Comparison of ENCODE assay signal across 12 mouse cellular contexts in genomic region chr3:145899832-145900231, GRCm38 (mm10). TPM values are rescaled to one million over a fixed set of nuclear protein-coding genes. Genes with fewer than 3 reads are reported as not detected.
DNase-seq lines count a peak whose midpoint lies in the region; ATAC-seq and TF ChIP-seq lines count a peak whose summit lies in the region.
"Had no signal": no experiment of that assay in that cellular context is flagged by ENCODE, and none has a peak within 500 bp of the region (broad histone marks: within the 10 kb centered on the region; RNA-seq: fewer than 3 reads in every experiment).

No protein-coding gene starts in this region.

- ATAC-seq in forebrain, postnatal 0 days: peak; percentile 34; the same call in 1 of the 2 replicates
- 0 out of 2 replicates have a peak, but pooled peaks have one; percentile 38 for ATAC-seq in midbrain, postnatal 0 days (ENCODE audit: low FRiP score)
- no peak; the same call in 1 of the 2 replicates for ATAC-seq in midbrain, embryonic 15.5 days (replicated peaks)
- ATAC-seq in heart, embryonic 12.5 days (ENCODE audit: insufficient number of reproducible peaks, low FRiP score): no peak
- no peak for ATAC-seq in inflammation-experienced regulatory T-cells, adult 6 months
- ATAC-seq: midbrain, embryonic 16.5 days had no signal

- H3K27me3 ChIP-seq in forebrain, postnatal 0 days (ENCODE audit: insufficient read depth, low read length): no peaks in the 10 kb centered on the region
- H3K27me3 ChIP-seq in forebrain, embryonic 10.5 days (ENCODE audit: poor library complexity, severe bottlenecking): no peaks in the 10 kb centered on the region
- no peaks in the 10 kb centered on the region for H3K27me3 ChIP-seq in midbrain, postnatal 0 days (ENCODE audit: insufficient read depth, low read length)
- peaks cover 4% of the 10 kb centered on the region for H3K27me3 ChIP-seq in midbrain, embryonic 15.5 days (replicated peaks)
- H3K27me3 ChIP-seq in heart, embryonic 12.5 days (replicated peaks): no peaks in the 10 kb centered on the region

- no peak overlapping the region for H3K4me3 ChIP-seq in forebrain, postnatal 0 days (ENCODE audit: low read depth, low read length)
- no peak overlapping the region for H3K4me3 ChIP-seq in forebrain, embryonic 10.5 days
- no peak overlapping the region for H3K4me3 ChIP-seq in midbrain, postnatal 0 days (ENCODE audit: low read depth, low read length)
- H3K4me3 ChIP-seq in midbrain, embryonic 15.5 days: no peak overlapping the region
- H3K4me3 ChIP-seq in heart, embryonic 12.5 days: no peak overlapping the region

- DNase-seq in forebrain, postnatal 0 days: peak; percentile 25
- DNase-seq in forebrain, embryonic 10.5 days (ENCODE audit: extremely low spot score, low spot score): no peak
- DNase-seq in midbrain, postnatal 0 days (ENCODE audit: low spot score): no peak
- no peak for DNase-seq in ovary, postnatal 36 days (ENCODE audit: low spot score)
- DNase-seq in ovary, adult 18-20 months (ENCODE audit: low spot score): no peak
- DNase-seq: layer of hippocampus, adult 9-11 months; lung, postnatal 14 days; thymus, postnatal 14 days had no signal

- peaks cover 3% of the 10 kb centered on the region; the same call in 1 of the 2 replicates for H3K4me1 ChIP-seq in forebrain, postnatal 0 days (ENCODE audit: insufficient read depth)
- H3K4me1 ChIP-seq in forebrain, embryonic 10.5 days: peaks cover 15% of the 10 kb centered on the region
- no peaks in the 10 kb centered on the region for H3K4me1 ChIP-seq in midbrain, postnatal 0 days (ENCODE audit: insufficient read depth, low read length)
- no peaks in the 10 kb centered on the region for H3K4me1 ChIP-seq in midbrain, embryonic 15.5 days
- peaks cover 28% of the 10 kb centered on the region for H3K4me1 ChIP-seq in heart, embryonic 12.5 days (replicated peaks)

- WGBS in forebrain, postnatal 0 days: 62% methylated on average over 8 of the region's 8 CpGs
- 89% methylated on average over 8 of the region's 8 CpGs for WGBS in forebrain, embryonic 10.5 days
- 78% methylated on average over 8 of the region's 8 CpGs for WGBS in midbrain, postnatal 0 days
- WGBS in midbrain, embryonic 15.5 days: 83% methylated on average over 8 of the region's 8 CpGs
- WGBS in heart, embryonic 12.5 days: 55% methylated on average over 8 of the region's 8 CpGs

- H3K4me2 ChIP-seq in forebrain, postnatal 0 days (ENCODE audit: low read depth): no peak overlapping the region
- H3K4me2 ChIP-seq in midbrain, postnatal 0 days (ENCODE audit: low read depth, low read length, poor library complexity, severe bottlenecking): no peak overlapping the region
- H3K4me2 ChIP-seq in midbrain, embryonic 15.5 days: no peak overlapping the region
- H3K4me2 ChIP-seq in heart, embryonic 12.5 days: no peak overlapping the region

- no peak overlapping the region for H3K27ac ChIP-seq in forebrain, postnatal 0 days (ENCODE audit: low read depth, low read length)
- H3K27ac ChIP-seq in forebrain, embryonic 10.5 days: no peak overlapping the region
- H3K27ac ChIP-seq in midbrain, postnatal 0 days (ENCODE audit: low read depth, low read length): no peak overlapping the region
- no peak overlapping the region for H3K27ac ChIP-seq in midbrain, embryonic 15.5 days
- peak overlapping the region; percentile 70 for H3K27ac ChIP-seq in heart, embryonic 12.5 days (ENCODE audit: poor library complexity, severe bottlenecking)

- H3K36me3 ChIP-seq in forebrain, postnatal 0 days (ENCODE audit: insufficient read depth): no peaks in the 10 kb centered on the region
- H3K36me3 ChIP-seq in forebrain, embryonic 10.5 days (replicated peaks): 0 out of 2 replicates have a peak, but pooled peaks cover 4% of the 10 kb centered on the region
- 0 out of 2 replicates have a peak, but pooled peaks cover 4% of the 10 kb centered on the region for H3K36me3 ChIP-seq in midbrain, postnatal 0 days (ENCODE audit: insufficient read depth, low read length)
- H3K36me3 ChIP-seq in midbrain, embryonic 15.5 days (replicated peaks): no peaks in the 10 kb centered on the region
- no peaks in the 10 kb centered on the region for H3K36me3 ChIP-seq in heart, embryonic 12.5 days

- TF ChIP-seq CTCF in forebrain, postnatal 0 days (IDR thresholded peaks at IDR 0.05; ENCODE audit: low read depth): no peak
- no peak for TF ChIP-seq CTCF in midbrain, postnatal 0 days (IDR thresholded peaks at IDR 0.05)

- H3K9me3 ChIP-seq in forebrain, postnatal 0 days (ENCODE audit: low read length): no peaks in the 10 kb centered on the region
- H3K9me3 ChIP-seq in forebrain, embryonic 10.5 days: no peaks in the 10 kb centered on the region
- no peaks in the 10 kb centered on the region for H3K9me3 ChIP-seq in midbrain, postnatal 0 days (ENCODE audit: low read length)
- H3K9me3 ChIP-seq in midbrain, embryonic 15.5 days: no peaks in the 10 kb centered on the region
- H3K9me3 ChIP-seq in heart, embryonic 12.5 days (replicated peaks): no peaks in the 10 kb centered on the region

- no peak overlapping the region for H3K9ac ChIP-seq in forebrain, postnatal 0 days
- no peak overlapping the region for H3K9ac ChIP-seq in midbrain, postnatal 0 days (replicated peaks; ENCODE audit: low read length, poor library complexity, severe bottlenecking)
- no peak overlapping the region for H3K9ac ChIP-seq in midbrain, embryonic 15.5 days
- no peak overlapping the region for H3K9ac ChIP-seq in heart, embryonic 12.5 days

RNA-seq across cellular contexts. Expression of gene Bcl10, which starts 22.8 kb away (rescaled TPM):
- 30.5 and 33.2 TPM in 2 replicates for total RNA-seq in forebrain, postnatal 0 days (2014; rRNA removed)
- polyA plus RNA-seq in forebrain, postnatal 0 days (2015; fragmentation: Nextera tagmentation; extraction: Ambion mirVana): 34.4 and 38.1 TPM in 2 replicates
- 46.5 and 46.8 TPM in 2 replicates for polyA plus RNA-seq in forebrain, embryonic 10.5 days (2016; fragmentation: Nextera tagmentation; extraction: Ambion mirVana)
- total RNA-seq in midbrain, postnatal 0 days (2014; rRNA removed): 19.4 and 29.4 TPM in 2 replicates
- polyA plus RNA-seq in midbrain, postnatal 0 days (2015; fragmentation: Nextera tagmentation; extraction: Ambion mirVana): 33.2 and 33.3 TPM in 2 replicates
- 30.9 and 32.4 TPM in 2 replicates for polyA plus RNA-seq in midbrain, embryonic 15.5 days (2015; fragmentation: Nextera tagmentation; extraction: Ambion mirVana)
- polyA plus RNA-seq in heart, embryonic 12.5 days (2016; fragmentation: Nextera tagmentation; extraction: Ambion mirVana): 42.9 and 43.1 TPM in 2 replicates
- polyA plus RNA-seq in inflammation-experienced regulatory T-cells, adult 6 months (2017; shearing (Covaris generic)): 10 to 100 TPM; 52.3 to 61.9 (median 55.5) TPM

RNA-seq across cellular contexts. Expression of gene 2410004B18Rik, which starts 38.0 kb away (rescaled TPM):
- total RNA-seq in forebrain, postnatal 0 days (2014; rRNA removed): 57.5 and 71.2 TPM in 2 replicates
- 96.4 and 97.3 TPM in 2 replicates for polyA plus RNA-seq in forebrain, postnatal 0 days (2015; fragmentation: Nextera tagmentation; extraction: Ambion mirVana)
- polyA plus RNA-seq in forebrain, embryonic 10.5 days (2016; fragmentation: Nextera tagmentation; extraction: Ambion mirVana): 49.0 and 51.5 TPM in 2 replicates
- total RNA-seq in midbrain, postnatal 0 days (2014; rRNA removed): 48.9 and 55.1 TPM in 2 replicates
- 83.8 and 87.3 TPM in 2 replicates for polyA plus RNA-seq in midbrain, postnatal 0 days (2015; fragmentation: Nextera tagmentation; extraction: Ambion mirVana)
- polyA plus RNA-seq in midbrain, embryonic 15.5 days (2015; fragmentation: Nextera tagmentation; extraction: Ambion mirVana): 78.6 and 85.6 TPM in 2 replicates
- 46.6 and 47.2 TPM in 2 replicates for polyA plus RNA-seq in heart, embryonic 12.5 days (2016; fragmentation: Nextera tagmentation; extraction: Ambion mirVana)
- 10 to 100 TPM; 13.8 to 21.9 (median 20.6) TPM for polyA plus RNA-seq in inflammation-experienced regulatory T-cells, adult 6 months (2017; shearing (Covaris generic))

Comparison
In these comparisons a context has a peak if more than half of its experiments do, and no peak if none do; other contexts are left out.
1. ATAC-seq: peak in forebrain, postnatal 0 days (single experiment) and midbrain, postnatal 0 days (single experiment); none in midbrain, embryonic 15.5 days (single experiment), heart, embryonic 12.5 days (single experiment) and inflammation-experienced regulatory T-cells, adult 6 months (single experiment).